Mouse (Mus musculus): ENCODE measurements at regions not wholly inside any gene's neighbourhood (a gene's known extent, or its start where the extent isn't known, plus 50 kb on each side); places are given as distances from the start of the nearest gene placed in this dataset.

DNA sequence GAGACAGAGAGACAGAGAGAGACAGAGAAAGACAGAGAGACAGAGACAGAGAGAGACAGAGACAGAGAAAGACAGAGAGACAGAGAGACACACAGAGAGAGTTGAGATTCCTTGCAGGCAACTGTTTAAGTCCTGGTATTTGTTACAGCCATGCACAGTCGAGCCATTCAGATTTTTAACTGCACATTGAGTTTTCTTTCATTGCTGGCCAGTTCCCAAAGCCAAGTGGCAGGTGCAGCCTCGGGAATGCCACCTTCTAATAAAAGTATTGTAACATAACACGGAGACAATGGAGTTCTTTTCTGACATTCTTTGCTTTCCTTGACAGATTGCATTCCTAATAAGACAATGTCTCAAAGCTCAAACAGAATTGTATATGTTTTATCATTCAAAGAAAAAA, 306.3 kb upstream of the Flrt2 start:
- TF ChIP-seq CTCF (IDR thresholded peaks at IDR 0.05) (no peak), EP300 (IDR thresholded peaks at IDR 0.05) (no peak)
